In the genomic region with DNA sequence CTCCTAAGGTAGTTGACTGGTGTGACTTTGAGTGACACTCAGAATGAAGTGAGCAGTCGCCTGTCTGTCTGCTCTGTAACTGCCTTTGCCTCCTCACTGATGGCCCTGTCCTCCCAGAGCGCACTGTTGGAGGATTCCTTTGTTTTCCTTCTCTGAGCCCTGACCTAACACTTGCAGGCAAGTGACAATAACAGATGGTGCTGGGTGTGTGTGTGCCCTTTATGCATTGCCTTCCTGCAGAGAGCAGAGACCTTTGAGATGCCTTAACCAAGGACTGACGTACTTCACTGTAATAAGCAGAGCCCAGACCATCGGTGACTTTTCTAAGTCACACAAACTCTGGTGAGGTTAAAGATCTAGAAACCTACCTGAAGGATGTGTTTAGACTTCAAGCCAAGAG, we compare ENCODE assay signal across 16 mouse cellular contexts. TPM values are rescaled to one million over a fixed set of nuclear protein-coding genes. Genes with fewer than 3 reads are reported as not detected.
DNase-seq lines count a peak whose midpoint lies in the region; TF ChIP-seq lines count a peak whose summit lies in the region.
"Had no signal": no experiment of that assay in that cellular context is flagged by ENCODE, and none has a peak within 500 bp of the region (broad histone marks: within the 10 kb centered on the region; RNA-seq: fewer than 3 reads in every experiment).

No protein-coding gene starts in this region.

- TF ChIP-seq CTCF in cerebellum, adult 2 months (IDR thresholded peaks at IDR 0.05; ENCODE audit: borderline replicate concordance, insufficient read depth, low read depth, low read length) = no peak
- TF ChIP-seq CTCF in heart, adult 2 months (IDR thresholded peaks at IDR 0.05) = no peak

- intact Hi-C loops in heart, adult 2 months (cut with DNase I) = no loop called here
- intact Hi-C loops in heart, postnatal 25 days (cut with DNase I) = no loop called here

- H3K4me1 ChIP-seq in cerebellum, adult 2 months (ENCODE audit: control insufficient read depth, insufficient read depth, low read length) = peaks cover 17% of the 10 kb centered on the region
- peaks cover 3% of the 10 kb centered on the region for H3K4me1 ChIP-seq in heart, adult 2 months (ENCODE audit: control insufficient read depth, insufficient read depth, low read length)
- H3K4me1 ChIP-seq: embryonic facial prominence, embryonic 15.5 days; forebrain, embryonic 10.5 days; heart, embryonic 12.5 days; hindbrain, embryonic 12.5 days had no signal

- TF ChIP-seq POLR2A in cerebellum, adult 2 months (IDR thresholded peaks at IDR 0.05; ENCODE audit: borderline replicate concordance, insufficient read depth, low read length) = no peak
- TF ChIP-seq POLR2A in heart, adult 2 months (IDR thresholded peaks at IDR 0.05; ENCODE audit: insufficient read depth, low read depth, low read length) = no peak

- no peak overlapping the region for H3K9ac ChIP-seq in heart, adult 2 months (ENCODE audit: low read depth, low read length)
- H3K9ac ChIP-seq: embryonic facial prominence, embryonic 15.5 days; heart, embryonic 12.5 days had no signal

- no peak overlapping the region for H3K4me3 ChIP-seq in cerebellum, adult 2 months (replicated peaks; ENCODE audit: insufficient read depth, low read depth, low read length)
- no peak overlapping the region for H3K4me3 ChIP-seq in heart, adult 2 months
- H3K4me3 ChIP-seq: embryonic facial prominence, embryonic 15.5 days; erythroblast, embryonic 14.5 days; forebrain, embryonic 10.5 days; heart, embryonic 12.5 days; hindbrain, embryonic 12.5 days had no signal

- H3K27ac ChIP-seq in cerebellum, adult 2 months (ENCODE audit: insufficient read depth, low read length) = peak overlapping the region; percentile 27
- peak overlapping the region; percentile 23; the same call in 1 of the 2 replicates for H3K27ac ChIP-seq in heart, adult 2 months
- H3K27ac ChIP-seq: embryonic facial prominence, embryonic 15.5 days; forebrain, embryonic 10.5 days; hindbrain, embryonic 12.5 days had no signal

- H3K36me3 ChIP-seq in heart, adult 2 months (ENCODE audit: control insufficient read depth, insufficient read depth, low read length) = peaks cover 2% of the 10 kb centered on the region

- H3K79me2 ChIP-seq in heart, adult 2 months (replicated peaks; ENCODE audit: control insufficient read depth, insufficient read depth, low read length) = no peaks in the 10 kb centered on the region

- TF ChIP-seq EP300 in heart, adult 2 months (IDR thresholded peaks at IDR 0.05; ENCODE audit: insufficient read depth, low read depth, low read length) = no peak

- 32% methylated on average over 4 of the region's 4 CpGs for WGBS in cerebellum, adult 2 months
- 67% methylated on average over 4 of the region's 4 CpGs for WGBS in heart, adult 2 months

- no peaks in the 10 kb centered on the region for H3K27me3 ChIP-seq in cerebellum, adult 2 months (ENCODE audit: control insufficient read depth, insufficient read depth, low read length)
- H3K27me3 ChIP-seq in heart, adult 2 months (ENCODE audit: control insufficient read depth, insufficient read depth, low read length) = no peaks in the 10 kb centered on the region
- H3K27me3 ChIP-seq: embryonic facial prominence, embryonic 15.5 days; heart, embryonic 12.5 days; hindbrain, embryonic 12.5 days had no signal

- peak; percentile 48 to 68 for DNase-seq in cerebellum, adult 2 months
- no peak for DNase-seq in cerebellum, adult 11 months
- no peak for DNase-seq in heart, adult 2 months
- no peak for DNase-seq in heart, postnatal 25 days (ENCODE audit: low spot score)
- DNase-seq in cerebellum, adult 8-10 months = peak; percentile 15
- DNase-seq in cerebellum, postnatal 25 days = peak; percentile 34 to 56
- DNase-seq in testis, postnatal 14 days (ENCODE audit: low spot score) = no peak
- DNase-seq: adrenal gland, postnatal 25 days; gastrocnemius, postnatal 10 days; kidney, adult 8-10 months had no signal

RNA-seq across cellular contexts. Expression of a gene that starts 26.9 kb away (rescaled TPM):
- polyA plus RNA-seq in cerebellum, adult 2 months (2012; rRNA removed) = 47.1 and 52.9 TPM in 2 replicates
- total RNA-seq in heart, adult 2 months (2021) = 10 to 100 TPM; 38.7 to 39.6 TPM
- polyA plus RNA-seq in heart, adult 2 months (2012; rRNA removed) = 21.9 and 27.2 TPM in 2 replicates
- 10 to 100 TPM; 42.8 to 44.1 TPM for total RNA-seq in heart, postnatal 25 days (2021)

RNA-seq across cellular contexts. Expression of a gene that starts 31.1 kb away (rescaled TPM):
- polyA plus RNA-seq in cerebellum, adult 2 months (2012; rRNA removed) = 0.10 and 0.13 TPM in 2 replicates
- total RNA-seq in heart, adult 2 months (2021) = 1 to 10 TPM; 2.5 TPM
- 3.7 and 4.4 TPM in 2 replicates for polyA plus RNA-seq in heart, adult 2 months (2012; rRNA removed)
- total RNA-seq in heart, postnatal 25 days (2021) = 1 to 10 TPM; 2.3 to 5.4 TPM
- total RNA-seq: common myeloid progenitor, adult 5-6 weeks had no signal
- polyA plus RNA-seq: erythroblast, embryonic 14.5 days had no signal

RNA-seq across cellular contexts. Expression of a gene that starts 60.0 kb away (rescaled TPM):
- polyA plus RNA-seq in cerebellum, adult 2 months (2012; rRNA removed) = 68.9 and 75.8 TPM in 2 replicates
- total RNA-seq in heart, adult 2 months (2021) = 10 to 100 TPM; 14.8 to 16.8 TPM
- 20.4 and 21.9 TPM in 2 replicates for polyA plus RNA-seq in heart, adult 2 months (2012; rRNA removed)
- 10 to 100 TPM; 16.6 to 16.8 TPM for total RNA-seq in heart, postnatal 25 days (2021)

Comparison
In these comparisons a context has a peak if more than half of its experiments do, and no peak if none do; other contexts are left out.
1. DNase-seq: peak in cerebellum, adult 2 months (2 of 2), cerebellum, adult 8-10 months (single experiment) and cerebellum, postnatal 25 days (2 of 2); none in cerebellum, adult 11 months (single experiment), heart, adult 2 months (0 of 2), heart, postnatal 25 days (single experiment) and testis, postnatal 14 days (single experiment).